Mouse (Mus musculus): ENCODE measurements around the gene Lsm14b.

Lsm14b gene

DNA sequence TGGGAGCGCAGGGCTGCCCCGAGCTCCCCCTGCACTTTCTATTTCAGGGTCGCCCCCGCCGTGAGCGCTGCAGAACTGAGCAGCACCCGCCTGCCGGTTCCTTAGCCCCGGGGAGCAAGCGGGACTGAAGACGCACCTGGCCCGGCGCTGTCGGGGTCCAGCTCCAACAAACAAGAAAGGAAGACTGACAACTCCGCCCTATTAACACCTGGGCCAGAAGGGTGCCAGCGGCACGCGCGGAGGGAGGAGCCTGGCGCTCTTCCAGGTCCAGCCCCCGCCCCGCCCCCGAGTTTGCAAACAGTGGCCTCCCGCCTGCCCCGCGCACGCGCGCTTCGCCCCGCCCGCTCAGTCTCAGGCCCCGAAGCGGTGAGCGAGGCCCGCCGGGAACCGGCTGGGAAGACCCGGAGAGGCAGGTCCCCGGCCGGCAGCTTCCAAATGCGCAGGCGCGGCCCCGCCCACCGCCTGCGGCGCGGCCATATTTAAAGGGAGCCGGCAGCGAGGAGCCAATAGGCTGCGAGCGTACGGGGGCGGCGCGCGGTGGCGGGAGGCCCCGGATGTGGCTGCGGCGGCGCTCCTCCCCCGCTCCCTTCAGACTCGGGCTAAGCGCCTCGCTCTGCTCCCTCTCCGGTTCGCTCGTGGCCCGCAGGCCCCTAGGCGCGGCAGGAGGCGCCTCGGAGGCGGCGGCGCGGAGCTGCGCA lies at the start of gene Lsm14b:
Lsm14b (plus strand) TSS at position 587 of the 698 bp plus-strand sequence.
- DNase-seq (ENCODE audit: low read depth), result peak; percentile 99

DNA sequence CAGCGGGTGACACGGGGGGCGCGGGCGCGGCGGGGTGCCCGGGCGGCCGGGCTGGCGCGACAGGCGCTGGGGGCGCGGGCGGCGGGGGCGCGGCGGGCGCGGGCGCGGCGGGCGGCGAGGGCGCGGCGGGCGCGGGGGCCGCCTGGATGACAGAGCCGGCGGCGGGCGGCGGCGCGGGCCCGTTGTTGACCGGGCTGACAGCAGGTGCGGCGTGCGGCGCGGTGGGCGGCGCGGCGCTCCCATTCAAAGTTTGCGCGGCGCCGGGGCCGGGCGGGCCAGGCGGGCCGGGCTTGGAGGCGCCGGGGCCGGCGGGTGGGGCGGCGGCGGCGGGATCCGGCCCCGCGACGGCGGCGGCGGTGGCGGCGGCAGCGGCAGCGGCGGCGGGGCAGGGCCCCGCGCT lies 48.9 kb upstream of the Lsm14b start:
- no peak for DNase-seq (ENCODE audit: low read depth)

DNA sequence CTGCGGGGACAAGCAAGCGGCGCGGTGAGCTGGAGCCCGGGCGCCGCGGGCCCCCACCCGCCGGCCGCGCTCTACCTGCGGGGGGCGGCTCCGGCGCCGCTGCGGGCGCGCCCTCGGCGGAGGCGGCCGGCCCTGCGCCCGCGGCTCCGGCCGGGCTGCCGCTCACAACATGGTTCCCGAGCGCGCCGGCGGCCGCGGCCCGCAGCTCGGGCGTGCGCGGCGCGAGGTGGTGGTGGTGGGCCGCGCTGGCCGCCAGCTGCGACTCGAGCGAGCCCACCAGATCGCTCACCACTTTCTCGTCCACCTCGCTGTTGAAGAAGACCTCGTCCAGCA lies 48.5 kb upstream of the Lsm14b start:
- no peak for DNase-seq (ENCODE audit: low read depth)

DNA sequence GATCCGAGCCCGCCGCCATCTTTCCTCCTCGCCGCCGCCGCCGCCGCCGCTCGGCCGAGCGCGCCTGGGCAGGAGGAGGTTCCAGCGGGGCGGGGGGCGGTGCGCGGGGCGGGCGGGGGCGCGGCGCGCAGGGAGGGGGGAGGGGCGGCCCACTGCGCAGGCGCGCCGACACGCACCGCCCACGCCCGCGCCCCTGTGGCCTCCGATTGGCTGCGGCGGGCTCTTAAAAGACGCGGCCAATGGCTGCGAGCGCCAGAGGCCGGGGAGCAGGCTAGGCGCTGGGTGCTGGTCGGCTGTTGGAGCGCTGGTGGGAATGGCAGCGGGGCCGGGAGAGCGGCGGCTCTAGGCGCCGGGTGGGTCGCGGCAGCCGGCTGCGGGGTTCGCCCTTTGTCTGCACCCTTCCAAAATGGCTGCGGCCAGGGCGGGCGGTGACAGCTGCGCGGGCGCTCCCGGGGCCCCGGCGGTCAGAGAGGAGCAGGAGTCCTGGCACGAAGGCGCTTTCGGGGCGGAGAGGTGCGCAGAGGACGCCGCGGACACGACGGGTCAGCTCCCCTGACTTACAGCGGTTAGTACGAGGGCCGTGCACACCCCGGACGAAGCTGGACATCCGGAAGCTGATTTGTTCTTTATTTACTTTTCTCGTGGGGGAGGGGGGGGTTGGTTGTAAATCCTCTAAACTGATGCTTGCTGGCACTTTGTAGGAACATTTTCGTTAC lies 48.0 kb upstream of the Lsm14b start, which contains the start of gene Taf4:
Taf4 (minus strand) TSS at position 19 of the 716 bp plus-strand sequence.
- DNase-seq (ENCODE audit: low read depth), result peak; percentile 92

DNA sequence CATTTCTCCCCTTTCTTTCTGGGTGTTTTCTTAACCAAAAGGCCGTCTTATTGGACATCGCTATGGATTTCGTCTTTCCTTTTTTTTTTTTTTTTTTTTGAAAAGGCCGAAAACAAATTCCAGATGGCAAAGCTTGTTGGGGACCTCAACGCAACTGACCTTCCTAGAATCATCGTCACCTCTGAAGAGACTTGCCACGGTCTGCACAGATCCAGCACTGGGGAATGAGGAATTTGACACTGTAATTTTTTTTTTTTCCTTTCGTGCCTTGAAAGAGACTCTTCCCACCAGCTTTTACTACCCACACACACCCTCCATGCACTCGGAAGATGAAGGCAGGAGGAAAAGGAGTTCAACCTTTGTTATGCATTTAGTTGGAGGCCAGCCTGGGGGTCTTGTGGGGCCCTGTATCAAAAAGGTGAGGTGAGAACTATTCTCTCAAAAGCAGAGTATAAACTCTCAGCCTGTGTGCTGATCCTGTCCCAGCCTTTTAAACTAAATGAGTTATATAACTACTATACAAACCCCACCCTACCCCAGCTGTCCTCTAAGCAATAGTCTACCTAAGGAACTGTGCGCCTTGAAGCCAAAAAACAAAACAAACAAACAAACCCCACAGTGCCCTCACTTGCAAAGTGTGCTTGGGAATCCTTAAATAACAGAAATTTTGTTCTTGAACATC lies 47.3 kb upstream of the Lsm14b start:
- no peak for DNase-seq (ENCODE audit: low read depth)

DNA sequence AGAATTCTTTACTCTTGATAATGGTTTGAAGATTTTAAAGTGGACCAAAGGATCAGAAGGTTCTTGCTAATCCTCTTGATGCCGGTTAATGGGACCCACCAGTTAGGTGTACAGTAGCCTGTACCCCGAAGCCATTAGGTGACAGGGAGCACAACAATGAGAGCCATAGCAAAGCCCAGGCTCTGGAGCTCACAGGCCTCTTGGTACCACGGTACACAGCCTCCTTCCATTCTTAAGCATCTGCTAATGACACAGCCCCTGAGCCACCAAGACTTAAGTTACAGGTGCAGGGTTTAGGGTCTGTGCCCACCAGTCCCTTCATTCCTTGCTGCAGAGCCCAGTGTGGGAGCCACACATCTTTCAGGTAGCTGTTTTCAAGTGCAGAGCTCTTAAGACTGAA lies 46.5 kb upstream of the Lsm14b start:
- peak; percentile 39 for DNase-seq (ENCODE audit: low read depth)

DNA sequence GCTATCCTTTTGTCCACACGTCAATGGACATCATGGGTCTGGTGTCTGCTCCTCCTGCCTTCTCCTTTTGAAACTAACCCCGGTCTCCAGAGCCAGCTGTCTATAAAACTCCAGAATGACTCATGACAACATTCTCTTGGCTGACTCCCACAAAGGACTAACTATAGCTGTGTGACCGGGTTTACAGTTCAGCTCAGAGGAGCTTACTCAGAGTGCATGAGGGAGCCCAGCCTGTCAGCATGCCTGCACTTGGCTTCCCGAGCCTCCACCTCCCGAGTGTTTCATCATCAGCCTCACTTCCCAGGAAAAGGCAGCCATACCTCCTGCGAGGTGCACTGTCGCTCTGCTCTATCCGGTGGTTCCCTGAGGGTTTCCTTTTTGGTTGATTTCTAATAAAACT lies 45.0 kb upstream of the Lsm14b start:
- DNase-seq (ENCODE audit: low read depth), result no peak

DNA sequence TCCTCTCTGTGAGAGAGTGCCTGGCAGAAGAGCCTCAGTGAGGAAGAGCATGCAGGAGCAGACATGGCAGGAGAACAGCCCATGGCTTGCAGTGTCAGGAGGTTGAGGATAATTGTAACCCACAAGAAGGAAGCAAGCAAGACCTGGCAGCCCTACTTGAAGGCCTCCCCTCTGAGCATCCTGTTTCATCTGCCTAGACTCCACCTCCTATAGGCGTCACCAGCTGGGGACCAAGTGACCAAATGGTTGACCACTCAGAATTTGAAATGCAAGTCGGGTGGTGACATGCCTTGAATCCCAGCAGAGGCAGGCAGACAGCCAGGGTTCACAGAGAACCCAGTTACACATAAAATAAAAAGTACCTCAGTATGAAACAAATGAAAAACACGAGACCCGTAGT lies 44.2 kb upstream of the Lsm14b start:
- DNase-seq (ENCODE audit: low read depth), result no peak

DNA sequence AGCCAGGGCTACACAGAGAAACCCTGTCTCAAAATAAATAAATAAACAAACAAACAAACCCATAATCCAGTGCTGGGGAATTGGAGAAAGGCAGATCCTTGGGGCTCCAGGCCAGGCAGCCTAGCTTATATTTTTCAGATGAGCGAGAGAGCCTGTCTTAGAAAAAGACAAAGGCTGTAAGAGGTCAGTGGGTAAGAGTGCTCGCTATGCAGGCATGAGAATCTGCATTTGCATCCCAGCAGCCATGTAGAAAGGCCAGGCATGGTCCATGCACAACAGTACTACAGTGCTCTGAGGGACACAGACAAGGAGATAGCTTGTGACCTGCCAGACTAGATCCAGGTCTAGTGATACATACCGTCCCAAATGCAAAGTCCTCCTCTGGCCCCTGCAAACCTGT lies 42.1 kb upstream of the Lsm14b start:
- no peak for DNase-seq (ENCODE audit: low read depth)

DNA sequence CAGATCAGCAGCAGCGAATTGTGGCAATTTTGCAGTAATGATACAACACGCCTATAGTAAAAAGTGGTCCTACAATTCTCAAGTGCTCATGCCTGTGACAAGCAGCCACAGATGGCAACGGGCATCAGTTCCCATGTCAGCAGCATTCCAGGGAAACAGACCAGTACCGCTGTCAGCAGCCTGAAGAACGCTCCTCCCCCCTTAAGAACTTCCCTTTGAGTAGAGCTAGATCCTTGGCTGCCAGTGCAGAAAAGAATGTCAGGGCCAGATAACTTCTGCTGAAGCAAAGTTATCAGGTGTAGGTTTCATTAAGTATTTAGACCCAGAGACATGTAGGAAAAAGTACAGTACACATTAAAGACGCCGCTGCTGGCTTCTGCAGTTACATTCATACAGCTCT lies 40.0 kb upstream of the Lsm14b start:
- DNase-seq (ENCODE audit: low read depth), result no peak

DNA sequence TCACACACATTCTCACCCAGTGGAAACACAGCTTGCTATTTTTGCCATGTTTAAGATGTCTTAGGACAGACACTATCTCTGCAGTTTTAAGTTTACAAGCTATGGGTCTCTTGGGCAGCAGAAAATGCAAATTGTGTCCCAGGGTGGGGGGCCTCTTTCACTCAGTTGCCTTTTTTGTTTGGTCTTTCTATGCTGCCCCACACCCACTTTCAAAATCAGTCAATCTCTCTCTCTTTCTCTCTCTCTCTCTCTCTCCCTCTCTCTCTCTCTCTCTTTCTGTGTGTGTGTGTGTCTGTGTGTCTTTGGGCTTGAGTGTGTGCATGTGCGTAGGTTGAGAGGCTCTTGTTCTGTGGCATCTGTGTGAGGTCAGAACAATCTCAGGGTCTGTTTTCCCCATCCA lies 39.1 kb upstream of the Lsm14b start:
- DNase-seq (ENCODE audit: low read depth), result no peak

DNA sequence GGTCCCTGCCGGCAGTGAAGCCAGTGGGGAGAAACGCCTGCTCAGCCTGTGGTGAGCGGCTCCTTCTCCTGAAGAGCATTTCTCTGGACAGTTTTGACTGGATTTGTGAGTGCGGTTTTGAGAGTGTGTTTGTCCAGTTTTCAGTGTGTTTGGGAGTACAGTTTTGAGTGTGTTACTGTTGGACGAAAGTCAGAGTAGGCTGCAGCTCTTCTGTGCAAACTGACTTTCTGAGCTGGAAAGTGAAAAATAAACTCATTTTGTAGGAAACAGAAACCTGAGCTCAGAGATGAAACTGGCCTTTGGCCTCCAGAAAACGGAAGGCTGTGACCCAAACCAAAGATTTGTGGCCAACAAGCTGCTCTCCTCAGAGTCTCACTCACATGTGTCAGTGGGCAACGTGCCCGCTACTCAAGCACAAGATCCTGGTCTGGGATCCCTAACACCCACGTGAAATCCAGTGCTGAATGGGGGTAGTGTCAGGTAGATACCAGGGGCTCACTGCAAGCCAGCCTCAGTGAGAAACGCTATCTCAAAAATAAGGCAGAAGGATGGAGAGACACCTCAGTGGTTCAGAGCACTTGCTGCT lies 38.3 kb upstream of the Lsm14b start:
- DNase-seq (ENCODE audit: low read depth), result no peak

DNA sequence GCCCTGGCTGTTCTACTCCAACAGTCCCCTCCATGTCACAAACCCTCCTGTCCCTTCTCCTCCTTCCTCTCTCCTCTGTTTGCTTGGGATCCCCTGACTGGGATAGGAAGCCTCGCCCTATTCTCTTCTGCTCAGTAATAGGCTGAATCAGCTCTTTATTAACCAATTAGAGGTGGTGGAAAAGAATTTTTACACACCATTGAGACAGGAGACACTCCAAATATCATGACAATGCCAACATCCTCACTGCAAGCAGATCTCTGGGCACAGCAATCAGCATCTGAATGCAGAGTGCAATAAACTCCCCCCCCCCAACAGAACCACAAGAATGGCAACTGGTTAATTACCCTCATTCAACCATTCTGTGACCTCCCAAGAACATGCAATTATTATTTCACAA lies 35.7 kb upstream of the Lsm14b start:
- no peak for DNase-seq (ENCODE audit: low read depth)

DNA sequence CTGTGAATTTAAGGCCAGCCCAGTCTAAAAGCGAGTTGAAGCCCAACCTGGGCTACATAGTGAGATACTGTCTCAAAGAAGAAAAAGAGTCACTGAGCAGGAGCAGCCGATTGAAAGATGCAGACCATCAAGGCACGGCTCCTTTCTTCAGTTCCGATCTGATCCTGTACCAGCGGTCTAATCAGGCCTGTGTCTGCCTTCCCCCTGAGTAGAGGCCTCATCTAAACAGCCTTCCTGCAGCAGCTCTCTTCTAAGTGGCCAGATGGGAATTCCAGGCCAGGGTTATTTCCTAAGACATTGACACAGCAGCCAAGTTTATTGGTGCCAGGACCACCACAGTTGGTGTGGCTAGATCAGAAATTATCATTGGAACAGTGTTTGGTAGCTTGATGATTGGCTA lies 31.7 kb upstream of the Lsm14b start:
- DNase-seq (ENCODE audit: low read depth), result no peak

DNA sequence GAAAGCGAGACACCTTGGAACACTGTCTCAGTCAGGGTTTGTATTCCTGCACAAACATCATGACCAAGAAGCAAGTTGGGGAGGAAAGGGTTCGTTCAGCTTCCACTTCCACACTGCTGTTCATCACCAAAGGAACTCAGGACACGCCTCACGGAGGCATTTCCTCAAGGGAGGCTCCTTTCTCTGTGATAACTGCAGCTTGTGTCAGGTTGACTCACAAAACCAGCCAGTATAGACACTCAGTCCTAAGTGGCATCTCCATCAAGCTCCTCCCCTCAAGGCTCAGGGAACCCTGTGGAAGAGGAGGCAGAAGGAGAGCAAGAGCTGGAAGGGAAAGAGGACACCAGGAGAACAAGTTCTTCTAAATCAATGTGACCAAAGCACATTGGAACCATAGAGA lies 26.4 kb upstream of the Lsm14b start:
- no peak for DNase-seq (ENCODE audit: low read depth)

DNA sequence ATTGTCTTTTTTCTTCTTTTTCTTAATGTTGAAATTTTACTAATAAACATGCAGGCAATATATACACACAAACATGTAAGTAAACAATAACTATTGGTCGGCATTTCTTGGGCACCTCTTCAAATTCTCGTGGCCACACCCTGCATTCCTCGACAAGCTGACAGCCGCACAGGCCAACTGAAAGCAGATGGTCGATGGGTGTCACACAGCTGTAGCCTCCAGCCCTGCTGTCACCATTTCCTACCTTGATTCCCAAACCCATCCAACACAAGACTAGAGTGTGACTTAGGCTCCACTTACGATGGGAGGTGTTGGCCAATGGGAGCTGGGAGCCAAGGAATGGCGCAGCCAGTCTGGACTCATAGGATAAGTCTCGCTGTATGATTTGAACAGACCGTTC lies 23.2 kb upstream of the Lsm14b start:
- DNase-seq (ENCODE audit: low read depth), result no peak

DNA sequence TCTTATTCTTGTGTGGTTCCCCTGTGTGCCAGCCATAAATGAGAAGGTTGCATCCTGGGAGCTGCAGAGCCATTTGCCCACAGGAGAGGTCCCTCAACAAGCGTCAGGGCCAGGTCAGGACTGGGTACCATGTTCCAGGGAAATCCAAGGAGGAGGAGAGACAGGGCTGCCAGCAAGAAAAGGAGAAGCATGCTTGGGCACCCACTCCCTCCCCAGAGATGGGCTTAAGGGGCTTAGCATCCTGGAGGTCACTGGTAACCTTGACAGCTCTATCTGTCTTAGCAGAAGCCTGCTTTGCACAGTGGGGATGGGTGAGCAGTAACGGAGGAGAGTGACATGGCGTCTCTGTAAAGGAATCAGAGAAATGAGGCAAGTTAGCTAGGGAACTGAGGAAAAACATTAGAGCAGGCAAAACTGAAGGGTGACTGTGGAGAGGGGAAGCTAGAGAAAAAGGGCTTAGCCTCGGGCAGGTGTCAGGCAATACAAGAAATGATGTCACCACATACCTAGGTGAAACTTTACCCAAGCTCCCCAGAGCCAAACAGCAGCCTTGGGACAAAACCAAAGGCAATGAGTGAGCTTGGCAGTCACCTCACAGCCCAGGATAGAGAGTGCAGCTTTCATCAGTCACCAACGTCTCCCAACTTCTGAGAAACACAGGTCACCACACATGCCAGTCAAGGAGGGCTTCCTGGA lies 19.0 kb upstream of the Lsm14b start:
- DNase-seq (ENCODE audit: low read depth), result no peak

DNA sequence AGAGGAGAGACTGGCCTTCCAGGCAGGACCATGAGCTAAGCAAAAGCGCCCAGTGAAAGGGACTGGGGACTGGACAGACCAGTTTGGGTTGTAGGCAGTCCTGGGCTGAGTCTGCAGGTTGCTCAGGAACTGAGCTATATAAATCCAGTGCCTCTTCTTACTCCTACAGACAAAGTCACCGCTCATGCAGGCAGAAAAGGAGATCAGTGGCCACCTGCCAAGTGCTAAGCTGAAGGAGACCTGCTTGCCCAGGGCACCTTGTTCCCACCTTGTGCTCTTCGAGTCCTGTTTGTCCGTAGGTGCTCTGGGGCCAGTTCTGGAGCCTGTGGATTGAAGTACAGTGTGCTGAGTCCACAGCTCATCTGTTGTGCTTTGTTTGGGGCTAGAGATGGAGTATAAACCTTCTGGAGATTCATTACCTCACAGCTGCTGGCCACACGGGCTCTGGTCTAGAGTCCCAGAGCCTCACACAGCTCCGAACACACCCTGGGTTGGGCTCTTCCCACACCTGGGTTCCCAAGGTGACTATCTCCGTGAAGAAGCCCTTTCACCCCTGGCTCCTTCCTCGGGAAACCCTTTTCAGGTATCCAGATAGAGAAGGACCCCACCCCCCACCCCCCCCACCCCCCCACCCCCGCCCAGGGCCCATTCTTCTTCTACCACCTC lies 18.3 kb upstream of the Lsm14b start:
- DNase-seq (ENCODE audit: low read depth), result no peak

DNA sequence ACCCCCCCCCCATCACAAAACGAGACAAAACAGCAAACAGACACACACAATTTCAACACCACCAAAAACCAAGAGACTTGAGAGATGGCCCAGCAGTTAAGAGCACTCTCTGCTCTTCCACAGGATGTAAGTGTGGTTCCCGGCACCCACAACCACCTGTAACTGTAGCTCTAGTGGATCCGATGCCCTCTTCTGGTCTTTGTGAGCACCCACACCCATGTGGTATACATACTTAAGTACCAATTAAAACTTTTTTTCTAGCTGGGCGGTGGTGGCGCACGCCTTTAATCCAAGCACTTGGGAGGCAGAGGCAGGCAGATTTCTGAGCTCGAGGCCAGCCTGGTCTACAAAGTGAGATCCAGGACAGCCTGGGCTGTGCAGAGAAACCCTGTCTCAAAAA lies 14.1 kb upstream of the Lsm14b start:
- no peak for DNase-seq (ENCODE audit: low read depth)

DNA sequence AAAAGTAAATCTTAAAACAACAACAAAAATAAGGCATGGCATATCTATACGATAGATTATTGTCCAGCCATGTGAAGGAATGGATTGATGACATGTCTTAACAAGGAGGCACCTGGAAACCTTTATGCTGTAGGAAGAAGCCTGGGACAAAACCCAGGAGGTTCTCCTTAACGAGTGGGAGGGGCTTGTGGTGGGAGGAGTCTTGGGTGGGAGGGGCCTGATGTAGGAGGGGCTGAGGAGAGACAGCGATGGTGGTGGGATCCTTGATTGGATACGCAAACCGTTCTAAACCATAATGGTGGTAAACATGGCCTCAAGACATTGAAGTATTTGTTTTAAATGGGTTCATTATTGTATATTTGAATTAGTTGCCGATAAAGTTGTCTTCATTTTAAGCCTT lies 13.4 kb upstream of the Lsm14b start:
- DNase-seq (ENCODE audit: low read depth), result no peak

DNA sequence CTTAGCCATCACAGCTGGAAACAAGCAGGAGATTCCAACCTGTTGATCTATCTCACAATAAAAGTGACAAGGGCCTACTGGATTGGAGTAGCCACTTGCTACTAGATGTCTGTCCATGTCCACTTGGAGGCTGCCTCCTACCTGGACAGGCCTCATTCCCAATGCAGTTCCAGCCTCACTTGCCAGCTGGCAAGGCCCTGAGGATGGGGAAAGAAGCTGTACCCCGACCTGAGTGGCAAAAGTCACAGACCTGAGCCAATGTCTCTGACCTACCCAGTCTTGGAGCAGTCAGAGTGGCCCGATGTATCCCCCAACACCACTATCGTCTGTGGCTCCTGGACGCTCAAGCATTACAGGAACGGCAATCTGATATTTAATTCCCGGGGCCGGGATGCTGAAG lies 11.1 kb upstream of the Lsm14b start:
- no peak for DNase-seq (ENCODE audit: low read depth)

DNA sequence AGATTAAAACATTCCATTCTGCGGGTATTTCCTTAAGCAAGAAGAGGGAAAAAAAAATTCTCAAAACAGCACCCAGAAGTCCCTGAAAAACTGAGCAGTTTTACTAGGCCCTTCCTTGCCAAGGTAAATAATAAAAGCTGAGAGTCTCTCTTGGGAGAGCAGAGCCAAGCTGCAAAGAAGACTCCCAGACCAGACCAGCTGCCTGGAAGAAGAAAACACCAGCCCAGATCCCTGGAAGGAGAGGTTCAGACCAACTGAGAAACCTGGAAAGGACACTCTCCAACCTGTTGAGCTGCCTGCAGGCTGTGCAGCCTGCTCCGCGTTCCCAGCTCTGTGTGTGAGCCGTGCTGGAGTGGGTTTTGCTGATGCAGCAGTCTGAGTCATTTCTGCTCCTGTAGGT lies 7.2 kb upstream of the Lsm14b start:
- DNase-seq (ENCODE audit: low read depth), result no peak
